8 mouse cellular contexts compared by ENCODE assay signal in genomic region chr2:35461971-35462787, GRCm38 (mm10). TPM values are rescaled to one million over a fixed set of nuclear protein-coding genes. Genes with fewer than 3 reads are reported as not detected.
DNase-seq lines count a peak whose midpoint lies in the region; ATAC-seq and TF ChIP-seq lines count a peak whose summit lies in the region.

No protein-coding gene starts in this region.

- no peak for TF ChIP-seq POLR2A in thymus, adult 2 months (IDR thresholded peaks at IDR 0.05; ENCODE audit: control insufficient read depth, extremely low read depth, insufficient read depth, low read length, poor library complexity)

- peak; percentile 42 for DNase-seq in thymus, adult 2 months
- no peak for DNase-seq in thymus, adult 18-20 months
- peak; percentile 71 for DNase-seq in embryo, embryonic 11 days
- peak; percentile 31 to 60 for DNase-seq in heart, postnatal 36 days
- peak; percentile 35 for DNase-seq in liver, embryonic 13.5 days
- peak; percentile 56 for DNase-seq in retina, embryonic 14.5 days (ENCODE audit: low spot score)
- no peak for DNase-seq in adrenal gland, adult 2 months
- no peak for DNase-seq in cerebellum, postnatal 4 days (ENCODE audit: low spot score in 2 of 2)

- peaks cover 28% of the 10 kb centered on the region for H3K4me1 ChIP-seq in thymus, adult 2 months (replicated peaks; ENCODE audit: control insufficient read depth, insufficient read depth, low read length)
- H3K4me1 ChIP-seq in liver, embryonic 13.5 days (replicated peaks) = peaks cover 65% of the 10 kb centered on the region

- TF ChIP-seq CTCF in thymus, adult 2 months (IDR thresholded peaks at IDR 0.05; ENCODE audit: borderline replicate concordance, control insufficient read depth, extremely low read depth, insufficient read depth, low read length, poor library complexity) = no peak

- H3K9ac ChIP-seq in liver, embryonic 13.5 days = peak overlapping the region; percentile 79

- peak overlapping the region; percentile 96 for H3K4me2 ChIP-seq in liver, embryonic 13.5 days

- ATAC-seq in liver, embryonic 13.5 days (ENCODE audit: low read depth) = peak; percentile 72

- H3K4me3 ChIP-seq in thymus, adult 2 months (ENCODE audit: control insufficient read depth, insufficient read depth, low read length) = peak overlapping the region; percentile 68
- peak overlapping the region; percentile 71 for H3K4me3 ChIP-seq in liver, embryonic 13.5 days (replicated peaks)

- no peaks in the 10 kb centered on the region for H3K27me3 ChIP-seq in thymus, adult 2 months (ENCODE audit: control insufficient read depth, insufficient read depth, low read length)
- H3K27me3 ChIP-seq in liver, embryonic 13.5 days = no peaks in the 10 kb centered on the region

- peak overlapping the region; percentile 45 for H3K27ac ChIP-seq in thymus, adult 2 months (ENCODE audit: control insufficient read depth, insufficient read depth, low read length)
- peak overlapping the region; percentile 76 for H3K27ac ChIP-seq in liver, embryonic 13.5 days

- no peaks in the 10 kb centered on the region for H3K9me3 ChIP-seq in liver, embryonic 13.5 days (replicated peaks)

- intact Hi-C loops in heart, postnatal 36 days (cut with DNase I) = loop anchor here (2.0 kb wide), 2 partner anchors 29 to 43 kb away; no protein-coding TSS in a partner anchor

- no peaks in the 10 kb centered on the region for H3K36me3 ChIP-seq in thymus, adult 2 months (ENCODE audit: control insufficient read depth, insufficient read depth, low read length)
- H3K36me3 ChIP-seq in liver, embryonic 13.5 days = peaks cover 8% of the 10 kb centered on the region

- under 1% methylated on average over 52 of the region's 52 CpGs for WGBS in thymus, adult 2 months
- under 1% methylated on average over 51 of the region's 52 CpGs for WGBS in liver, embryonic 13.5 days (ENCODE audit: insufficient replicate concordance)

RNA-seq across cellular contexts. Expression of gene Ggta1, which starts 0.9 kb away (rescaled TPM):
- 22.4 and 33.0 TPM in 2 replicates for polyA plus RNA-seq in thymus, adult 2 months (2012; rRNA removed)
- 10 to 100 TPM; 19.0 to 22.5 TPM for total RNA-seq in heart, postnatal 36 days (2021)
- polyA plus RNA-seq in liver, embryonic 13.5 days (2015; fragmentation: Nextera tagmentation; extraction: Ambion mirVana) = 7.8 and 9.4 TPM in 2 replicates
- 10 to 100 TPM; 11.4 to 12.1 TPM for total RNA-seq in adrenal gland, adult 2 months (2021)
- 3.3 and 4.5 TPM in 2 replicates for polyA plus RNA-seq in adrenal gland, adult 2 months (2012; rRNA removed)

Comparison
In these comparisons a context has a peak if more than half of its experiments do, and no peak if none do; other contexts are left out.
1. DNase-seq: peak in thymus, adult 2 months (single experiment), embryo, embryonic 11 days (single experiment), heart, postnatal 36 days (2 of 2), liver, embryonic 13.5 days (single experiment) and retina, embryonic 14.5 days (single experiment); none in thymus, adult 18-20 months (0 of 2), adrenal gland, adult 2 months (single experiment) and cerebellum, postnatal 4 days (0 of 2).